Mouse (Mus musculus): ENCODE data around the gene Ghrh.

DNA sequence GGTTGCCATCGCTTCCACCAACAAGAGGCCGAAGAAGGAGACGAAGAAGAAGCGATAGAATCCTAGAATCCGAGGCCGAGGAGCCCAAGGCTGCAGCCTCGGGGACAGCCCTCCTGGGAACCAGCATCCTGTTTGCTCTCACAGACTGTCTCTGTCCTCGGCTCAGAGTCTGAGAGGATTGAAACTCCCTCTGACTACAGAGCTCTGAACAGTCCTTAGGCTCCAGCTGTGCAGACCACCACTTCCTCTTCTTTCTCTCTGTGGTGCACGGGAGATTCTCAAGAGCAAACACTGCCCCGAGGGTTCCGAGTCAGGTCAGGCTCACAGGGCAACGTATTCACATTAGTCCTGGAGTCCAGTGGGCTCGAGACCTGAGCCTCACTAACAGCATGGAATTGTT is 48.7 kb upstream of the Ghrh start:
- TF ChIP-seq CTCF (IDR thresholded peaks at IDR 0.05; ENCODE audit: low read depth, low read length) (no peak), POLR2A (IDR thresholded peaks at IDR 0.05; ENCODE audit: borderline replicate concordance, low read depth, low read length) (no peak)
